Mouse (Mus musculus): ENCODE measurements around the gene Sms. TPM values are rescaled to one million over a fixed set of nuclear protein-coding genes. Genes with fewer than 3 reads are reported as not detected.

The Sms gene
- total RNA-seq, 2 experiments from 2014 or later = 50.7 to 61.0 TPM

DNA sequence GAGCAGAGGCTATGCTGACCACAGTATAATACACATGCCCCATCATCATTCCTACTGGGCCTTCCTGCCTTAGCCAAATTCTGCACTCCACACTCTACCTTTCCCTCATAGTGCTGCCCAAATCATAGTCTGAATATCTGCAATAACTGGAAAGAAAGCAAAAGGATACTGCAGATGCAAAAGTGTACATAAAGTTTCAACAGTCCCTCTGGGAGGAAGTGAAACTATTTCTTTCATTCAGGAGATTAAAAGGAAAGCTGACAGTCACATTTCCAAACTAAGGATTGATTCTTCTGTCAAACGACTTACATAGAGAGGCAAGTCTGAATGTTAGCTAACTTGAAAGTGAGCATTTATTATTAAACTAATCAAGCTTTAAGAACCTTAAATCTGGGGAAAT is 26.1 kb downstream of the Sms start:
- intact Hi-C loops (cut with DNase I) = loop anchor here (10.0 kb wide), 1 partner anchor 179 kb away; no protein-coding TSS in a partner anchor
- DNase-seq = no peak

DNA sequence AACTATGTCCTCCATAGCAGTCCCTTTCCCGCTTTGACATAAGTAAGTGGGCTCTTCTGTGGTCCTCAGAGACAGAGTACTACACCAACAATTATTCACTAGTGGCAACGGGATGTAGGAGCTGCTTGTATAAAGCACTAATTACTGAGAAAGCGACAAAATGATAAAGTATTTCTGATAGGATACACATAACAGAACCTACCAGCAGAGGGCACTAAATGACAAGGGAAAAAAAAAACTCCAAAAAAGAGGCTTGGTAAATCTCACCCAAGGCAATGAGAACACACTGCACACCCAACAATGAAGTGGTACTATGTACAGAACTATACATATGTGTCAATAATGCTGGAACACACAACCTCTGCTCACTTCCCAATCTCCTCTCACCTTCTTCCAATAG is 29.4 kb downstream of the Sms start:
- intact Hi-C loops (cut with DNase I) = loop anchor here (10.0 kb wide), 1 partner anchor 182 kb away; no protein-coding TSS in a partner anchor
- DNase-seq = no peak

DNA sequence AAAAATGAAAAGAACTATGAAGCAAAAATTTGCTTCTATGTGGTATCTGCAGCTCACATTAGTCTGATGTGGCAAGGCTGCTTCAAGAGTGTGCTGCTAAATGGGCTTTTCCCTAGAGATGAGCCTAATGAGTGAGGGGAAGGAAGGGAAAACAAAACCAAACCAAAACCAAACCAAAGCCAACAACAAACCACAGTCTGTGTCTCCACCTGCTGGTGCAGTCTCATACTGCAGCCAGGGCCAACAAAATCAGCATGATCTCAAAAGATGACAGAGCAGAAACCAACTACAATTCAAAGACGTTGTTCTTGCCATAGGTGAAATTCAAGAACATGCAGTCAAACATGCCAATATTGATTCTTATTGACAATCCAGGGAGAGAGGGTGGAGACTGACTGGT is 37.7 kb downstream of the Sms start:
- DNase-seq = peak; percentile 23 to 29
- intact Hi-C loops (cut with DNase I) = loop anchor here (10.0 kb wide), 1 partner anchor 140 kb away; no protein-coding TSS in a partner anchor

DNA sequence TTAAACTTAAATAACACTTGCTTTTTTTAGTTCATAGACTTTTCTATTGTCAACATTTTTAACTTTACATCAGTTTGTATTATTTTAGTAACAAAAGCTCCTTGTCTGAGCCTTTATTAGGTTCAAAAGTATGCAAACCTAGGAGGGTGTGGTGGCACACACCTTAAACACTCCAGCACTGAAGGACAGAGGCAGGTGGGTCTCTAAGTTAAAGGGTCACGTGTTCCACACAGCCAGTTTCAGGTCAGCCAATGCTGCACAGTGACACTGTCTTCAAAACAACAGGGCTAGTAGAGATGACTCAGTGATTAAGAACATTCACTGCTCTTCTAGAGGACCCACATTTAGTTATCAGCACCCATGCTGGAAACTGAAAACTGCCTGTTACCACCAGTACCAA is 43.1 kb downstream of the Sms start:
- no peak for DNase-seq
- intact Hi-C loops (cut with DNase I) = no loop called here

DNA sequence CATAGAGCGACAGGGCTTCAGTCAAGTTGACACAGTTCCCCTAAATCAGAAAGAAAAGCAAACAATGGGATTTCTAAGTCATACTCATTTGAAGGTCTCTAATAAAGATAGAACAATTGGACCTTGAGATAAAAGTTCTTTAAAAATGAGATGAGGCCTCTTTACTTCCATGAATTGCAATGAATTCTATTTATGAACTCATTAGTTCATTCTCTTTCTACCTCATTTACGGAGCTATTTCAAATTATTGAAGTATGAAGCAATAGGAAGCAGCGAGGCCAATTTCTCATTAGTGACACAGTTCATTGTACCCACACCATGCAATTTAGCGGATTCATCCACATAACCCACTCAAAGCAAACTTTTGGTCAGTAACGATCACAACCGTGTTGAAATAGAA is 44.7 kb downstream of the Sms start:
- intact Hi-C loops (cut with DNase I) = no loop called here

DNA sequence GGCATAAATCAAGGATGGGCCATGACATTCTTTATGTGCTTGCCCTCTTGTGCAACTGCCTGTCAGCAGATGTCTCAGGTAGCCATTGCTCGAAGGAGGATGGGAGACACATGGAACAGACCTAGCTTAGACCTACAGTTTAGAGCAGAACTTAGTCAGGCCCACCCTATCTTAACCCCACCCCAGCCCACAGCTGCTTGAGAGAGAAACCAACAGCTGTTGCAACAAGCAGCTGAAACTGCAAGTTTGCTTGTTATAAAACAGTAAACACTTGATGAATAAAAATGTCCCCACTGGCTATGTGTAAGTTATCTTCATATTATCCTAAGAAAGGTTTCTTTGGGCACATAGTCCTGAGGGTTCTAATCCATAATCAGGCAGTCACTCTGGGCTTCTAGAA is 57.3 kb downstream of the Sms start:
- DNase-seq = no peak

More for the DNA sequence above, 44.7 kb downstream of the Sms start:
- no peak for DNase-seq

DNA sequence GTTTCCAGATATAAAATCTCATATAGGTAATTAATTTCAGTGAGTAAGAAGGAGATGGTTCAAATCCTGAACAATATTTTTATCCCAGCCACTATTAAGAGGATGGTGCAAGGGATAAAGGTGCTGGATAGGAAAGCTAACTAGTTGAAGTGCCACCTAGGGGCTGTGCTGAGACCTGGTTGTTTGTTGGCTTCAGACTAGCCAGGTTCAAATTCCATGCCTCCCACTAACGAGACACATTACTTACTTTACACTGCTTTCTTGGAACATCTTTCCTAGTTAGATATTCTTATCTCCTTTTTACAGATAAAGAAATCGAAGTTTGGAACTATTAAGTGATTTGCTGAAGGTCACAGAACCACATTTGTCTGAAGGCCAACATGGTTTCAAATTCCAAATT is 72.6 kb downstream of the Sms start:
- DNase-seq = no peak
- intact Hi-C loops (cut with DNase I) = no loop called here

More for the DNA sequence above, 57.3 kb downstream of the Sms start:
- intact Hi-C loops (cut with DNase I) = no loop called here

DNA sequence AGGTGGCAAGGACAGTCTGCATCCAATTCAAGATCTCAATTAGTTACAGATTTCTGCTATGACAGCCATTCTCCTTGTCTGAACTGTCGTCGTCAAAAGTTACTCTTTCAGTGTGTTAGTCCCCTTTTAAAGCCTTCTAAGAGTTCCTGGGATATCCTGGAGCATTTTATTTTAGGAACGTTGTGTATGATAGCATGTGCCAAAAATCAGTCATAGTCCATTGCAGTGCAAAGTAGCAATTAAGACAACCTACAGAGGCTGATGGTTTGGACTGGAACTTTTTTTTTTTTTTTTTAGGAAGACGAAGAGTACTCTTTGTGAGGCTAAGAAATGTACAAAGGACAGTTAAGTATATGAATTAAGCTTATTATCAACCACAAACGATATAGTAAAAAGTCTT is 76.9 kb downstream of the Sms start, which contains the start of gene Phex:
Gene Phex, minus strand, starts transcription at position 101 of the 400 bp plus-strand sequence.
- DNase-seq = no peak
- intact Hi-C loops (cut with DNase I) = no loop called here

DNA sequence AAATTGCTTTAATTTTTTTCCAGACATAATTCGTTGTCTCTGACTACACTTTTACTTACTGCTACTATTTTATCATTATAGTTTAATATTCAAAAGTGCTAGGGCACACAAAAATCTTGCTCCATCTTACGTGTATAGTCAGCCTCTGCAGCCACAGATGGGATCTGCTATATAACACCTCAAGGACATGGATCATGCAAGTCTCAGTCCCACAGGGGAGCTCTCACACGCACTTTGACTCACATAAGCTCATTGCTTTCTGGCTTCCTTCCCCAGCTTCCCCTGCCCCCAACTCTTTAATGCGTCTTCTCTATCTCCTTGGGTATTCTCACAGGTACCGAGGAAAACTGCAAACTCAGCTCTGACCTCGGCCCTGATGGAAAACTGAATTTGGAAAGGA is 87.2 kb downstream of the Sms start:
- intact Hi-C loops (cut with DNase I) = no loop called here
- no peak for DNase-seq

Other genes with a start within 250 kb of the Sms start
- gene Phex, start 77.0 kb downstream of the Sms start, total RNA-seq (2021) = under 1 TPM; 0.13 to 0.54 TPM
- under 1 TPM; 0.46 to 0.99 TPM for gene Yy2, start 76.7 kb upstream of the Sms start, total RNA-seq (2021)
- 10 to 100 TPM; 12.6 to 14.2 TPM for gene Mbtps2, start 106.4 kb upstream of the Sms start, total RNA-seq (2021)
- gene Smpx, start 206.6 kb upstream of the Sms start, total RNA-seq (2021) = 100 to 1,000 TPM; 281 to 289 TPM

Measured in gastrocnemius, postnatal 36 days (tissue).